Comparison of ENCODE assay signal across 10 mouse cellular contexts in the genomic region with DNA sequence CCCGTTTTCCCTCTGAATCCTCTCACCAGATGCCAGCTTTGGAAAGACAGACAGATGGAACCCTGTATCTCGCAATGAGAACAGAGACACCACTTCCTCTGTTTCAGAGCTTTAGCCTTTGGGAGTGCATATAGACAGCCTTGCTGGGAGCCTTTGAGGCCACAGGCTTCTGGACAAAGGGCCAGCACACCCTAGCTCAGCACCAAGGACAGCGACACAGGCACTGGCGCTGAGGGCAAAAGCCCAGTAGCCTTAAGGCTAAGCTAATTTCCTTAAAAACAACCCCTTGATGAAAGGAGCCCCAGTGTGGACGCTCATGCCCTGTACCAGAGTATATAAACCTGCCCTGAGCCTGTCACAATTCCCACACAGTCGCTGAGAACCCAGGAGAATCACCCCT.
A peak's percentile ranks its signal among the peaks of the same experiment; 100 is the strongest.
DNase-seq lines count a peak whose midpoint lies in the region; ATAC-seq lines count a peak whose summit lies in the region.
"Had no signal": no experiment of that assay in that cellular context is flagged by ENCODE, and none has a peak within 500 bp of the region (broad histone marks: within the 10 kb centered on the region; RNA-seq: fewer than 3 reads in every experiment).

No protein-coding gene starts in this region.

- no peaks in the 10 kb centered on the region for H3K36me3 ChIP-seq in intestine, embryonic 14.5 days (ENCODE audit: control insufficient read depth, insufficient read depth, low read length)
- H3K36me3 ChIP-seq in intestine, embryonic 16.5 days (ENCODE audit: control insufficient read depth, insufficient read depth, low read length), result no peaks in the 10 kb centered on the region
- H3K36me3 ChIP-seq in liver, embryonic 11.5 days (ENCODE audit: control insufficient read depth, insufficient read depth, low read length), result no peaks in the 10 kb centered on the region
- H3K36me3 ChIP-seq: embryonic facial prominence, embryonic 15.5 days had no signal

- H3K27me3 ChIP-seq in intestine, embryonic 14.5 days (replicated peaks; ENCODE audit: control insufficient read depth, insufficient read depth, low read length), result no peaks in the 10 kb centered on the region
- no peaks in the 10 kb centered on the region for H3K27me3 ChIP-seq in intestine, embryonic 16.5 days (replicated peaks; ENCODE audit: control insufficient read depth, insufficient read depth, low read length)
- H3K27me3 ChIP-seq in liver, embryonic 11.5 days (replicated peaks; ENCODE audit: control insufficient read depth, insufficient read depth, low read length), result no peaks in the 10 kb centered on the region
- H3K27me3 ChIP-seq: embryonic facial prominence, embryonic 15.5 days had no signal

- H3K4me3 ChIP-seq in intestine, embryonic 14.5 days (ENCODE audit: low read depth, low read length), result no peak overlapping the region
- H3K4me3 ChIP-seq in intestine, embryonic 16.5 days (ENCODE audit: low read length), result no peak overlapping the region
- H3K4me3 ChIP-seq in liver, embryonic 11.5 days (ENCODE audit: low read depth, low read length), result no peak overlapping the region
- H3K4me3 ChIP-seq: embryonic facial prominence, embryonic 15.5 days had no signal

- ATAC-seq in intestine, embryonic 14.5 days (replicated peaks; ENCODE audit: low FRiP score, low TSS enrichment, low read depth), result no peak
- ATAC-seq in intestine, embryonic 16.5 days, result no peak
- ATAC-seq in liver, embryonic 11.5 days (replicated peaks; ENCODE audit: low FRiP score), result no peak
- no peak for ATAC-seq in monocyte, adult 5-6 weeks (replicated peaks; ENCODE audit: insufficient number of reproducible peaks, low FRiP score, low TSS enrichment, poor library complexity, severe bottlenecking)

- WGBS in intestine, embryonic 14.5 days, result 31% methylated on average over 6 of the region's 6 CpGs
- 31% methylated on average over 6 of the region's 6 CpGs for WGBS in intestine, embryonic 16.5 days
- 33% methylated on average over 6 of the region's 6 CpGs for WGBS in liver, embryonic 11.5 days

- no peaks in the 10 kb centered on the region for H3K4me1 ChIP-seq in intestine, embryonic 14.5 days (replicated peaks; ENCODE audit: control insufficient read depth, insufficient read depth, low read length)
- no peaks in the 10 kb centered on the region for H3K4me1 ChIP-seq in intestine, embryonic 16.5 days (ENCODE audit: control insufficient read depth, insufficient read depth, low read length)
- H3K4me1 ChIP-seq in liver, embryonic 11.5 days (replicated peaks; ENCODE audit: control insufficient read depth, insufficient read depth, low read length), result no peaks in the 10 kb centered on the region
- H3K4me1 ChIP-seq: embryonic facial prominence, embryonic 15.5 days had no signal

- no peak overlapping the region for H3K4me2 ChIP-seq in intestine, embryonic 14.5 days (ENCODE audit: low read length)
- H3K4me2 ChIP-seq in intestine, embryonic 16.5 days (ENCODE audit: low read depth, low read length), result no peak overlapping the region
- no peak overlapping the region for H3K4me2 ChIP-seq in liver, embryonic 11.5 days
- H3K4me2 ChIP-seq: embryonic facial prominence, embryonic 15.5 days had no signal

- H3K9ac ChIP-seq in intestine, embryonic 14.5 days (ENCODE audit: low read length), result no peak overlapping the region
- no peak overlapping the region for H3K9ac ChIP-seq in intestine, embryonic 16.5 days (ENCODE audit: low read depth, low read length)
- no peak overlapping the region for H3K9ac ChIP-seq in liver, embryonic 11.5 days (ENCODE audit: low read depth, low read length)
- H3K9ac ChIP-seq: embryonic facial prominence, embryonic 15.5 days; liver, embryonic 14.5 days had no signal

- no peak overlapping the region for H3K27ac ChIP-seq in intestine, embryonic 14.5 days (ENCODE audit: low read depth)
- no peak overlapping the region for H3K27ac ChIP-seq in intestine, embryonic 16.5 days (ENCODE audit: low read length)
- H3K27ac ChIP-seq in liver, embryonic 11.5 days (ENCODE audit: low read depth, low read length), result no peak overlapping the region
- H3K27ac ChIP-seq: embryonic facial prominence, embryonic 15.5 days; liver, embryonic 14.5 days had no signal

- DNase-seq in intestine, embryonic 14.5 days (ENCODE audit: low spot score), result peak; percentile 83
- peak; percentile 67 for DNase-seq in NIH3T3 (ENCODE audit: low read depth)
- peak; percentile 86 for DNase-seq in embryo, embryonic 10 days (ENCODE audit: low spot score)
- peak; percentile 37 for DNase-seq in liver, embryonic 11.5 days (ENCODE audit: low spot score)
- DNase-seq in right cerebral cortex, adult 2 months (ENCODE audit: low spot score in 2 of 2), result no peak
- no peak for DNase-seq in frontal cortex, postnatal 14 days (ENCODE audit: low spot score in 2 of 2)

- no peaks in the 10 kb centered on the region for H3K9me3 ChIP-seq in intestine, embryonic 14.5 days (ENCODE audit: control insufficient read depth, low read length)
- no peaks in the 10 kb centered on the region for H3K9me3 ChIP-seq in intestine, embryonic 16.5 days (ENCODE audit: control insufficient read depth, low read length)
- H3K9me3 ChIP-seq in liver, embryonic 11.5 days (ENCODE audit: control insufficient read depth, low read length), result no peaks in the 10 kb centered on the region
- H3K9me3 ChIP-seq: embryonic facial prominence, embryonic 15.5 days had no signal

Comparison
In these comparisons a context has a peak if more than half of its experiments do, and no peak if none do; other contexts are left out.
1. DNase-seq: peak in intestine, embryonic 14.5 days (single experiment), NIH3T3 (single experiment), embryo, embryonic 10 days (single experiment) and liver, embryonic 11.5 days (single experiment); none in right cerebral cortex, adult 2 months (0 of 2) and frontal cortex, postnatal 14 days (0 of 2).